Mouse (Mus musculus): ENCODE results near the gene N4bp2l2.

GRCm38 (mm10) chr5:150614054-150614453 lies 51.9 kb downstream of the N4bp2l2 start:
- TF ChIP-seq CTCF (IDR thresholded peaks at IDR 0.05; ENCODE audit: control insufficient read depth, insufficient read depth, insufficient read length): no peak
- TF ChIP-seq MAX (IDR thresholded peaks at IDR 0.05): no peak
- no peak for TF ChIP-seq FOSL1 (IDR thresholded peaks at IDR 0.05; ENCODE audit: insufficient read depth, low read length, poor library complexity, severe bottlenecking)
- TF ChIP-seq MYOG (IDR thresholded peaks at IDR 0.05; ENCODE audit: control insufficient read depth, extremely low read depth, insufficient read length): no peak
- no peak for TF ChIP-seq USF1 (IDR thresholded peaks at IDR 0.05; ENCODE audit: low read depth)
- TF ChIP-seq CEBPB (IDR thresholded peaks at IDR 0.05; ENCODE audit: low read depth): no peak
- no peak for TF ChIP-seq MYOD1 (IDR thresholded peaks at IDR 0.05; ENCODE audit: control insufficient read depth, insufficient read length, low read depth)
